Mouse (Mus musculus): ENCODE data around the gene Vat1l. TPM values are rescaled to one million over a fixed set of nuclear protein-coding genes. Genes with fewer than 3 reads are reported as not detected.

Vat1l gene
- total RNA-seq, 1 experiment, result 2.4 TPM

DNA sequence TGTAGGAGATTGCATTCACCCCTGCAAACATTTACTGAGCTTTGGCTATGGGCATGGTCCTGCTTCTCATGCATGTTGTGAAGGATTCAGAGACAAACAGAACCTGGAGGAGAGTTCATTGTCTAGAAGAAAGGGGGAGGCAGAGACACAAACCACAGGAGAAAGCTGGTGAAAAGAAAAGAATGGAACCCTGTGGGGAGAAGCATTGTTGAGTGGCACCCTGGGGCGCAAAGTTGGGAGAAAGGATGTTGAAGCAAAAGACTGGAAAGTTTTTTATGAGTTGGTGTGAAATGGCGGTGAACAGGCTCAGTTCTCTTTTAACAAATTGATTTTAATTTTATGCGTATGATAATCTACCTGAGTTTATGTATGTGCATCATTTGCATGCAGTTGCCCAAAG is 178.8 kb downstream of the Vat1l start:
- H3K4me3 ChIP-seq (ENCODE audit: insufficient read depth in 1 of 2, low read depth in 1 of 2, low read length in 2 of 2, poor library complexity in 1 of 2, severe bottlenecking in 1 of 2), result no peak overlapping the region
- no peaks in the 10 kb centered on the region for H3K36me3 ChIP-seq (ENCODE audit: control insufficient read depth, insufficient read depth, low read length, poor library complexity, severe bottlenecking)
- H3K27ac ChIP-seq (ENCODE audit: insufficient read depth, low read depth, low read length, poor library complexity, severe bottlenecking), result no peak overlapping the region
- peaks cover 0 to 2% of the 10 kb centered on the region in 2 experiments; a peak in 1 of 4 replicates for H3K4me1 ChIP-seq (ENCODE audit: control insufficient read depth in 2 of 2, insufficient read depth in 2 of 2, low read length in 2 of 2, poor library complexity in 1 of 2)
- H3K9me3 ChIP-seq (ENCODE audit: control insufficient read depth, insufficient read depth, low read depth, low read length), result no peaks in the 10 kb centered on the region
- DNase-seq (ENCODE audit: low read depth, low spot score), result peak; percentile 62
- in situ Hi-C loops (cut with MboI; ENCODE audit: low sequenced_read_pairs in 2 of 2, unreplicated experiment in 2 of 2), result no loop called here
- no peak overlapping the region for H3K9ac ChIP-seq (ENCODE audit: insufficient read depth, low read depth, low read length, poor library complexity, severe bottlenecking)
- TF ChIP-seq MAFK (IDR thresholded peaks at IDR 0.05; ENCODE audit: insufficient read depth, low read depth, low read length) (no peak), ZNF384 (IDR thresholded peaks at IDR 0.05; ENCODE audit: low read depth, low read length) (no peak), HCFC1 (IDR thresholded peaks at IDR 0.05; ENCODE audit: borderline replicate concordance, insufficient read depth, low read length) (no peak), ZC3H11A (IDR thresholded peaks at IDR 0.05; ENCODE audit: borderline replicate concordance, low read depth, low read length) (no peak), CHD2 (IDR thresholded peaks at IDR 0.05; ENCODE audit: low read depth, low read length) (no peak)

DNA sequence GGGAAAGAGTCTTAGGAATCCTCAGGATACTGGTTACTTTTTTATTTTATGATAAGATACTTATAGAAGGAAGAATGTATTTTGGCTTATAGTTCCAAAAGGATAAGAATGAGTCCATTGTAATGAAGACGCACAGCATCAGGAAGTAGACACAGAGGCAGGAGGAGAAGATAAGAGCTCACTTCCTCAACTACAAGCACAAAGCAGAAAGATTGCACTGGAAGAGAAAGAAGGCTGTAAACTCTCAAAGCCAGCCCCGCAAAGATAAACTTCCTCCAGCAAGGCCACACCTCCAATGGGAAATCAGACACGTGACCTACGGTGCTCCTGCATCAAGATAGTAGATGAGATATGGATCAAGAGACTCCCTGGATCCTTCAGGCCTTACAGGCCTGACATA is 182.1 kb downstream of the Vat1l start:
- Histone ChIP-seq H3K4me3 (ENCODE audit: insufficient read depth in 1 of 2, low read depth in 1 of 2, low read length in 2 of 2, poor library complexity in 1 of 2, severe bottlenecking in 1 of 2) (no peak overlapping the region), H3K27ac (ENCODE audit: insufficient read depth, low read depth, low read length, poor library complexity, severe bottlenecking) (no peak overlapping the region), H3K9me3 (ENCODE audit: control insufficient read depth, insufficient read depth, low read depth, low read length) (no peaks in the 10 kb centered on the region), H3K36me3 (ENCODE audit: control insufficient read depth, insufficient read depth, low read length, poor library complexity, severe bottlenecking) (no peaks in the 10 kb centered on the region), H3K9ac (ENCODE audit: insufficient read depth, low read depth, low read length, poor library complexity, severe bottlenecking) (no peak overlapping the region), H3K4me1 (ENCODE audit: control insufficient read depth in 2 of 2, insufficient read depth in 2 of 2, low read length in 2 of 2, poor library complexity in 1 of 2) (peaks cover 0 to 2% of the 10 kb centered on the region in 2 experiments; a peak in 1 of 4 replicates)
- no peak for DNase-seq (ENCODE audit: low read depth, low spot score)
- TF ChIP-seq CHD2 (IDR thresholded peaks at IDR 0.05; ENCODE audit: low read depth, low read length), result no peak
- TF ChIP-seq ZC3H11A (IDR thresholded peaks at IDR 0.05; ENCODE audit: borderline replicate concordance, low read depth, low read length), result no peak
- TF ChIP-seq ZNF384 (IDR thresholded peaks at IDR 0.05; ENCODE audit: low read depth, low read length), result no peak
- no peak for TF ChIP-seq MAFK (IDR thresholded peaks at IDR 0.05; ENCODE audit: insufficient read depth, low read depth, low read length)
- no peak for TF ChIP-seq HCFC1 (IDR thresholded peaks at IDR 0.05; ENCODE audit: borderline replicate concordance, insufficient read depth, low read length)
- in situ Hi-C loops (cut with MboI; ENCODE audit: low sequenced_read_pairs in 2 of 2, unreplicated experiment in 2 of 2), result no loop called here

DNA sequence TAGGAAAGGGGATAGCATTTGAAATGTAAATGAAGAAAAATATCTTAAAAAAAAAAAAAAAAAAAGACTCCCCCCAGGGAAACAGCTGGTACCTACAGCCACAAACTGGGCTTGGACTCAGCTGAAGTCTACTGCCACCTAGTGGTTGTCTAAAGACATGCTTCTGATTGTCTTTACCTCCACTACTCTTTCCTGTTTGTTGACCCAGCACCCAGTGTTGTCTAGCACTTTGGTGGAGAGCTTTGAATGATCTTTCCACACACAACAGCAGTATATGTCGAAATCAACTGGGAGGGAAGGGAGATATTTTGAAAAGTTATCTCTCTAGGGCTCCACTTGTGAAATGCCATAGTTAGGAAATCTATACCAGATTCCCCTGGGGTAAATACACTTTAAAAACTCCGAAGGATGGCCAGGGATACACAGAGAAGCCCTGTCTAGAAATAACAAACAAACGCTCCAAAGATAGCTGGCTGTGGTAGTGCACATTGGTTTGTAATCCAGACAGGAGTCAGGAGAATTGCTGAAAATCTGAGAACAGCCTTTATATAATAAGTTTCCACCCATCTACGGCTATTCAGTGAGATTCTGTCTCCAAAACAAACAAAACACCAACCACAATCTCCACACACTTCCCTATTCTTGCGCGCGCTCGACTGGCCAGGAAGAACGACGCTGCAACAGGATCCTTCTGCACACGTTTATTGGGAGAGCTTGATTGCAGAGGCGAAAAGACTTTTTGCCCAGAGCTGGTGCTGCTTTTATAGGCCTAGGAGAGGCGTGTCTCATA is 185.2 kb downstream of the Vat1l start:
- DNase-seq (ENCODE audit: low read depth, low spot score), result no peak
- in situ Hi-C loops (cut with MboI; ENCODE audit: low sequenced_read_pairs in 2 of 2, unreplicated experiment in 2 of 2), result no loop called here
- TF ChIP-seq ZNF384 (IDR thresholded peaks at IDR 0.05; ENCODE audit: low read depth, low read length) (no peak), ZC3H11A (IDR thresholded peaks at IDR 0.05; ENCODE audit: borderline replicate concordance, low read depth, low read length) (no peak), HCFC1 (IDR thresholded peaks at IDR 0.05; ENCODE audit: borderline replicate concordance, insufficient read depth, low read length) (no peak), CHD2 (IDR thresholded peaks at IDR 0.05; ENCODE audit: low read depth, low read length) (no peak), MAFK (IDR thresholded peaks at IDR 0.05; ENCODE audit: insufficient read depth, low read depth, low read length) (no peak)
- Histone ChIP-seq H3K27ac (ENCODE audit: insufficient read depth, low read depth, low read length, poor library complexity, severe bottlenecking) (no peak overlapping the region), H3K9ac (ENCODE audit: insufficient read depth, low read depth, low read length, poor library complexity, severe bottlenecking) (no peak overlapping the region), H3K9me3 (ENCODE audit: control insufficient read depth, insufficient read depth, low read depth, low read length) (no peaks in the 10 kb centered on the region), H3K4me3 (ENCODE audit: insufficient read depth in 1 of 2, low read depth in 1 of 2, low read length in 2 of 2, poor library complexity in 1 of 2, severe bottlenecking in 1 of 2) (no peak overlapping the region), H3K36me3 (ENCODE audit: control insufficient read depth, insufficient read depth, low read length, poor library complexity, severe bottlenecking) (no peaks in the 10 kb centered on the region), H3K4me1 (ENCODE audit: control insufficient read depth in 2 of 2, insufficient read depth in 2 of 2, low read length in 2 of 2, poor library complexity in 1 of 2) (no peaks in the 10 kb centered on the region)

DNA sequence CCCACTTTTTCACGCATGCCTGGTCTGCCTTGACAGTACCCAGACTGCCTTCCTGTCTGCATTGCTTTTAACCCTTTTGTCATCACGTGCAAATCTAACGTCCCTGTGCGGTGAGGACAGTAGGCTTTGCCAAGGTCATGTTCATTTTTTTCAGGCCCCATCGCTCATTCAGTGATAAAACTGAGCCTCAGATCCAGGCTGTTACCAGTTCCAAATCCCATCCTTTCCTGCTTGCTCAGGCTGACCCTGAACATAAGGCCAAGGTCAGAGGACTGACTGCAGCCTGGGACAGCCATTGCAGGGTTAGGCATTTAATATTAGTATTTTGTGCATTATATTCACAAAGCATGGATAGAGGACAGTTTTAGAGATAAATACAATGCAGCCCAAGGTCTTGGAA is 192.9 kb downstream of the Vat1l start:
- H3K4me3 ChIP-seq (ENCODE audit: insufficient read depth in 1 of 2, low read depth in 1 of 2, low read length in 2 of 2, poor library complexity in 1 of 2, severe bottlenecking in 1 of 2), result no peak overlapping the region
- H3K4me1 ChIP-seq (ENCODE audit: control insufficient read depth in 2 of 2, insufficient read depth in 2 of 2, low read length in 2 of 2, poor library complexity in 1 of 2), result peaks cover 0 to 10% of the 10 kb centered on the region in 2 experiments; a peak in 2 of 4 replicates
- H3K9me3 ChIP-seq (ENCODE audit: control insufficient read depth, insufficient read depth, low read depth, low read length), result no peaks in the 10 kb centered on the region
- TF ChIP-seq CHD2 (IDR thresholded peaks at IDR 0.05; ENCODE audit: low read depth, low read length) (no peak), MAFK (IDR thresholded peaks at IDR 0.05; ENCODE audit: insufficient read depth, low read depth, low read length) (no peak), HCFC1 (IDR thresholded peaks at IDR 0.05; ENCODE audit: borderline replicate concordance, insufficient read depth, low read length) (no peak), ZC3H11A (IDR thresholded peaks at IDR 0.05; ENCODE audit: borderline replicate concordance, low read depth, low read length) (no peak), ZNF384 (IDR thresholded peaks at IDR 0.05; ENCODE audit: low read depth, low read length) (no peak)
- H3K9ac ChIP-seq (ENCODE audit: insufficient read depth, low read depth, low read length, poor library complexity, severe bottlenecking), result no peak overlapping the region
- DNase-seq (ENCODE audit: low read depth, low spot score), result no peak
- no peak overlapping the region for H3K27ac ChIP-seq (ENCODE audit: insufficient read depth, low read depth, low read length, poor library complexity, severe bottlenecking)
- H3K36me3 ChIP-seq (ENCODE audit: control insufficient read depth, insufficient read depth, low read length, poor library complexity, severe bottlenecking), result no peaks in the 10 kb centered on the region
- in situ Hi-C loops (cut with MboI; ENCODE audit: low sequenced_read_pairs in 2 of 2, unreplicated experiment in 2 of 2), result no loop called here
